Mouse (Mus musculus) megakaryocyte-erythroid progenitor cell, adult 5-6 weeks (primary cell): ENCODE results near the gene Alg9. TPM values are rescaled to one million over a fixed set of nuclear protein-coding genes. Genes with fewer than 3 reads are reported as not detected.

ENCODE experiments used
- ATAC-seq: replicated peaks from 2 replicates; pipeline ENCODE4 v1.8.0; 2016; ENCODE audit warnings: mild to moderate bottlenecking, inconsistent platforms; ENCODE audit not compliant: severe bottlenecking, poor library complexity, low FRiP score, low TSS enrichment
- total RNA-seq, 2 experiments: library from RNA; stranded (forward) in 1 of 2; stranded (reverse) in 1 of 2; fragments of 200-1000, 215-1000 nt in 1 of 2; fragments of >200 nt in 1 of 2; fragmentation: Nextera tagmentation in 1 of 2; gene quantifications; 2 replicates each; pipeline ENCODE4 v1.2.3; 2014 to 2017

The Alg9 gene
- total RNA-seq, 2 experiments from 2014 or later, result 19.5 to 36.0 TPM

- ATAC-seq, result no peak
These were observed 33.7 kb downstream of the Alg9 start for GRCm38 (mm10) chr9:50808471-50808870.

GRCm38 (mm10) chr9:50809146-50809545 lies 34.3 kb downstream of the Alg9 start:
- no peak for ATAC-seq

- ATAC-seq, result peak; percentile 92
These were observed 36.4 kb downstream of the Alg9 start for GRCm38 (mm10) chr9:50811187-50811586.

GRCm38 (mm10) chr9:50811746-50812145 lies 36.9 kb downstream of the Alg9 start:
- ATAC-seq, result peak; percentile 32; the same call in 1 of the 2 replicates

- ATAC-seq, result 0 out of 2 replicates have a peak, but pooled peaks have one; percentile 43
These were observed 39.0 kb downstream of the Alg9 start for GRCm38 (mm10) chr9:50813796-50814195.

GRCm38 (mm10) chr9:50815666-50816065 lies 40.8 kb downstream of the Alg9 start:
- no peak for ATAC-seq

- peak; percentile 43; the same call in 1 of the 2 replicates for ATAC-seq
These were observed 41.7 kb downstream of the Alg9 start for GRCm38 (mm10) chr9:50816512-50816911.

- ATAC-seq, result no peak
These were observed 43.2 kb downstream of the Alg9 start for GRCm38 (mm10) chr9:50818050-50818449.

GRCm38 (mm10) chr9:50819716-50820115 lies 44.9 kb downstream of the Alg9 start:
- ATAC-seq, result no peak

- ATAC-seq, result no peak
These were observed 46.8 kb downstream of the Alg9 start for GRCm38 (mm10) chr9:50821651-50822050.

GRCm38 (mm10) chr9:50822216-50822615 lies 47.4 kb downstream of the Alg9 start:
- ATAC-seq, result no peak

GRCm38 (mm10) chr9:50823779-50824453 lies 49.1 kb downstream of the Alg9 start:
- ATAC-seq, result peak; percentile 98

- ATAC-seq, result no peak
These were observed 56.7 kb downstream of the Alg9 start for GRCm38 (mm10) chr9:50831514-50831913.

GRCm38 (mm10) chr9:50832162-50832561 lies 57.3 kb downstream of the Alg9 start:
- ATAC-seq, result peak; percentile 4; the same call in 1 of the 2 replicates

GRCm38 (mm10) chr9:50832582-50832981 lies 57.8 kb downstream of the Alg9 start:
- ATAC-seq, result peak; percentile 86

GRCm38 (mm10) chr9:50833786-50834185 lies 59.0 kb downstream of the Alg9 start:
- ATAC-seq, result no peak

GRCm38 (mm10) chr9:50835068-50835705 lies 60.4 kb downstream of the Alg9 start:
- no peak for ATAC-seq

GRCm38 (mm10) chr9:50836097-50836496 lies 61.3 kb downstream of the Alg9 start:
- no peak for ATAC-seq

GRCm38 (mm10) chr9:50841079-50841789 lies 66.4 kb downstream of the Alg9 start:
- peak; percentile 65; the same call in 1 of the 2 replicates for ATAC-seq

- no peak for ATAC-seq
These were observed 70.3 kb downstream of the Alg9 start, which contains the start of gene Ppp2r1b for GRCm38 (mm10) chr9:50845081-50845480. Ppp2r1b (plus strand) TSS chr9:50845301.
